Mouse (Mus musculus) cerebellum, adult 9-10 months (tissue): ENCODE results near the gene Sh2d4b.
A peak's percentile ranks its signal among the peaks of the same experiment; 100 is the strongest.

Source experiments
- DNase-seq: peaks from one replicate; pipeline ENCODE4 v3.0.0; 2022

Gene Sh2d4b

GRCm38 (mm10) chr14:40905813-40906212 is 12.7 kb upstream of the Sh2d4b start:
- no peak for DNase-seq

GRCm38 (mm10) chr14:40902307-40903055 is 9.4 kb upstream of the Sh2d4b start:
- DNase-seq, result no peak

GRCm38 (mm10) chr14:40900267-40900666 is 7.2 kb upstream of the Sh2d4b start:
- DNase-seq, result no peak

GRCm38 (mm10) chr14:40897916-40898315 is 4.8 kb upstream of the Sh2d4b start:
- DNase-seq, result no peak

GRCm38 (mm10) chr14:40895681-40896080 is 2.6 kb upstream of the Sh2d4b start:
- no peak for DNase-seq

- DNase-seq, result peak; percentile 61
These were observed 1.6 kb upstream of the Sh2d4b start for GRCm38 (mm10) chr14:40894576-40895247.

GRCm38 (mm10) chr14:40893884-40894283 is 818 bp upstream of the Sh2d4b start:
- DNase-seq, result no peak

- no peak for DNase-seq
These were observed 690 bp downstream of the Sh2d4b start for GRCm38 (mm10) chr14:40892326-40892825.

- DNase-seq, result no peak
These were observed 1.6 kb downstream of the Sh2d4b start for GRCm38 (mm10) chr14:40891506-40891905.

- DNase-seq, result no peak
These were observed 3.4 kb downstream of the Sh2d4b start for GRCm38 (mm10) chr14:40889704-40890103.

GRCm38 (mm10) chr14:40889181-40889580 is 3.9 kb downstream of the Sh2d4b start:
- DNase-seq, result no peak

GRCm38 (mm10) chr14:40886428-40887202 is 6.5 kb downstream of the Sh2d4b start:
- no peak for DNase-seq

- no peak for DNase-seq
These were observed 7.3 kb downstream of the Sh2d4b start for GRCm38 (mm10) chr14:40885752-40886151.

- DNase-seq, result no peak
These were observed 7.8 kb downstream of the Sh2d4b start for GRCm38 (mm10) chr14:40885225-40885624.

GRCm38 (mm10) chr14:40874565-40874964 is 18.5 kb downstream of the Sh2d4b start:
- no peak for DNase-seq

GRCm38 (mm10) chr14:40873961-40874360 is 19.1 kb downstream of the Sh2d4b start:
- no peak for DNase-seq

- no peak for DNase-seq
These were observed 22.5 kb downstream of the Sh2d4b start for GRCm38 (mm10) chr14:40870598-40870997.

- DNase-seq, result no peak
These were observed 28.1 kb downstream of the Sh2d4b start for GRCm38 (mm10) chr14:40864811-40865514.

GRCm38 (mm10) chr14:40863659-40864058 is 29.4 kb downstream of the Sh2d4b start:
- DNase-seq, result no peak

- DNase-seq, result no peak
These were observed 30.0 kb downstream of the Sh2d4b start for GRCm38 (mm10) chr14:40863022-40863421.

- no peak for DNase-seq
These were observed 40.1 kb downstream of the Sh2d4b start for GRCm38 (mm10) chr14:40852978-40853377.

- no peak for DNase-seq
These were observed 55.7 kb downstream of the Sh2d4b start for GRCm38 (mm10) chr14:40837397-40837796.

- no peak for DNase-seq
These were observed 62.6 kb downstream of the Sh2d4b start for GRCm38 (mm10) chr14:40830505-40830904.
